Comparison of ENCODE assay signal across 9 mouse cellular contexts in genomic region chr10:99108431-99108982, GRCm38 (mm10). TPM values are rescaled to one million over a fixed set of nuclear protein-coding genes. Genes with fewer than 3 reads are reported as not detected.
DNase-seq lines count a peak whose midpoint lies in the region; ATAC-seq and TF ChIP-seq lines count a peak whose summit lies in the region.
"Had no signal": no experiment of that assay in that cellular context is flagged by ENCODE, and none has a peak within 500 bp of the region (broad histone marks: within the 10 kb centered on the region; RNA-seq: fewer than 3 reads in every experiment).

No protein-coding gene starts in this region.

- peak overlapping the region; percentile 85 for H3K4me3 ChIP-seq in testis, adult 2 months (ENCODE audit: control insufficient read depth, low read depth, low read length)
- H3K4me3 ChIP-seq in limb, embryonic 14.5 days (replicated peaks; ENCODE audit: low read length), result peak overlapping the region; percentile 94
- H3K4me3 ChIP-seq in stomach, postnatal 0 days (ENCODE audit: low read depth, low read length), result peak overlapping the region; percentile 93

- H3K27ac ChIP-seq in testis, adult 2 months (ENCODE audit: control insufficient read depth, insufficient read depth, low read depth, low read length), result peak overlapping the region; percentile 52
- H3K27ac ChIP-seq in limb, embryonic 14.5 days (replicated peaks; ENCODE audit: low read depth, low read length), result 0 out of 2 replicates have a peak overlapping the region, but pooled peaks have one; percentile 39
- H3K27ac ChIP-seq in stomach, postnatal 0 days (replicated peaks), result peak overlapping the region; percentile 90

- TF ChIP-seq EP300 in stomach, postnatal 0 days (optimal IDR thresholded peaks at IDR 0.05), result no peak

- no peaks in the 10 kb centered on the region for H3K36me3 ChIP-seq in testis, adult 2 months (ENCODE audit: control insufficient read depth, insufficient read depth, low read length)
- H3K36me3 ChIP-seq in limb, embryonic 14.5 days (ENCODE audit: control insufficient read depth, insufficient read depth, low read length), result peaks cover 11% of the 10 kb centered on the region; the same call in 1 of the 2 replicates
- no peaks in the 10 kb centered on the region; the same call in 1 of the 2 replicates for H3K36me3 ChIP-seq in stomach, postnatal 0 days (ENCODE audit: control insufficient read depth, insufficient read depth, low read length)

- H3K27me3 ChIP-seq in testis, adult 2 months (ENCODE audit: control insufficient read depth, insufficient read depth, low read length), result no peaks in the 10 kb centered on the region
- H3K27me3 ChIP-seq in limb, embryonic 14.5 days (ENCODE audit: control insufficient read depth, insufficient read depth, low read length), result no peaks in the 10 kb centered on the region
- H3K27me3 ChIP-seq in stomach, postnatal 0 days (ENCODE audit: control insufficient read depth, insufficient read depth, low read length), result no peaks in the 10 kb centered on the region

- no peak for ATAC-seq in CD4-positive, CD25-positive, alpha-beta regulatory T cell, adult 4 months
- ATAC-seq in limb, embryonic 14.5 days (ENCODE audit: low FRiP score, low read depth), result no peak
- ATAC-seq in stomach, postnatal 0 days (ENCODE audit: low FRiP score, low TSS enrichment), result peak; percentile 18; the same call in 1 of the 2 replicates

- H3K4me2 ChIP-seq in limb, embryonic 14.5 days (replicated peaks; ENCODE audit: low read depth, low read length, severe bottlenecking), result peak overlapping the region; percentile 71
- peak overlapping the region; percentile 70 for H3K4me2 ChIP-seq in stomach, postnatal 0 days (replicated peaks; ENCODE audit: low read depth)

- 29% methylated on average over 12 of the region's 12 CpGs for WGBS in limb, embryonic 14.5 days
- WGBS in stomach, postnatal 0 days, result 26% methylated on average over 12 of the region's 12 CpGs

- DNase-seq in CD4-positive, CD25-positive, alpha-beta regulatory T cell, adult 2 months (ENCODE audit: low read depth, low spot score), result peak; percentile 35
- DNase-seq in testis, postnatal 10 days (ENCODE audit: low spot score), result no peak
- DNase-seq in limb, embryonic 14.5 days (ENCODE audit: low spot score), result no peak
- DNase-seq in stomach, postnatal 0 days (ENCODE audit: low spot score), result peak; percentile 45
- DNase-seq in frontal cortex, adult 2 months (ENCODE audit: extremely low spot score in 1 of 2, low spot score in 1 of 2), result no peak
- no peak for DNase-seq in gastrocnemius, postnatal 14 days

- no peak for TF ChIP-seq CTCF in testis, adult 2 months (IDR thresholded peaks at IDR 0.05; ENCODE audit: control insufficient read depth, insufficient read depth, insufficient replicate concordance, low read depth, low read length)
- peak; percentile 60 for TF ChIP-seq CTCF in stomach, postnatal 0 days (IDR thresholded peaks at IDR 0.05; ENCODE audit: low read depth)

- no peaks in the 10 kb centered on the region for H3K9me3 ChIP-seq in limb, embryonic 14.5 days (ENCODE audit: control insufficient read depth, low read length)
- no peaks in the 10 kb centered on the region for H3K9me3 ChIP-seq in stomach, postnatal 0 days (ENCODE audit: control insufficient read depth, low read length)

- intact Hi-C loops in gastrocnemius, postnatal 14 days (cut with DNase I; ENCODE audit: low total_unique reads), result no loop called here

- no peak for TF ChIP-seq POLR2A in testis, adult 2 months (IDR thresholded peaks at IDR 0.05; ENCODE audit: control insufficient read depth, low read depth, low read length)
- no peak for TF ChIP-seq POLR2A in limb, embryonic 14.5 days (IDR thresholded peaks at IDR 0.05; ENCODE audit: borderline replicate concordance, extremely low read depth, insufficient read depth, insufficient read length)

- H3K9ac ChIP-seq in limb, embryonic 14.5 days (ENCODE audit: low read depth, low read length, severe bottlenecking), result peak overlapping the region; percentile 87
- peak overlapping the region; percentile 84 for H3K9ac ChIP-seq in stomach, postnatal 0 days (ENCODE audit: low read length)

- H3K4me1 ChIP-seq in testis, adult 2 months (ENCODE audit: control insufficient read depth, insufficient read depth, low read length), result peaks cover 20% of the 10 kb centered on the region
- peaks cover 7% of the 10 kb centered on the region; the same call in 1 of the 2 replicates for H3K4me1 ChIP-seq in limb, embryonic 14.5 days (ENCODE audit: control insufficient read depth, insufficient read depth, low read length)
- 0 out of 2 replicates have a peak, but pooled peaks cover 3% of the 10 kb centered on the region for H3K4me1 ChIP-seq in stomach, postnatal 0 days (replicated peaks; ENCODE audit: control insufficient read depth, insufficient read depth)

RNA-seq across cellular contexts. Expression of gene Galnt4, which starts 0.5 kb away (rescaled TPM):
- 1 to 10 TPM; 2.8 to 3.3 TPM for polyA plus RNA-seq in CD4-positive, CD25-positive, alpha-beta regulatory T cell, adult 4 months (2017; shearing (Covaris generic))
- polyA plus RNA-seq in testis, adult 2 months (2012; rRNA removed), result 0.61 and 0.67 TPM in 2 replicates
- 3.5 and 4.3 TPM in 2 replicates for polyA plus RNA-seq in limb, embryonic 14.5 days (2012; rRNA removed)
- 13.0 and 13.8 TPM in 2 replicates for polyA plus RNA-seq in limb, embryonic 14.5 days (2014; fragmentation: Nextera tagmentation; extraction: Ambion mirVana)
- 34.0 and 34.9 TPM in 2 replicates for polyA plus RNA-seq in stomach, postnatal 0 days (2015; fragmentation: Nextera tagmentation; extraction: Ambion mirVana)
- polyA plus RNA-seq in frontal cortex, adult 2 months (2012; rRNA removed), result 1.3 TPM in 2 replicates
- 1 to 10 TPM; 3.0 to 3.5 TPM for total RNA-seq in gastrocnemius, postnatal 14 days (2021)

RNA-seq across cellular contexts. Expression of gene Poc1b, which starts 1.7 kb away (rescaled TPM):
- polyA plus RNA-seq in CD4-positive, CD25-positive, alpha-beta regulatory T cell, adult 4 months (2017; shearing (Covaris generic)), result 10 to 100 TPM; 10.0 TPM
- 73.4 and 78.4 TPM in 2 replicates for polyA plus RNA-seq in testis, adult 2 months (2012; rRNA removed)
- polyA plus RNA-seq in limb, embryonic 14.5 days (2012; rRNA removed), result 23.1 and 25.3 TPM in 2 replicates
- 23.4 and 27.9 TPM in 2 replicates for polyA plus RNA-seq in limb, embryonic 14.5 days (2014; fragmentation: Nextera tagmentation; extraction: Ambion mirVana)
- polyA plus RNA-seq in stomach, postnatal 0 days (2015; fragmentation: Nextera tagmentation; extraction: Ambion mirVana), result 6.7 and 9.4 TPM in 2 replicates
- polyA plus RNA-seq in frontal cortex, adult 2 months (2012; rRNA removed), result 7.9 and 9.3 TPM in 2 replicates
- total RNA-seq in gastrocnemius, postnatal 14 days (2021), result 1 to 10 TPM; 3.2 to 4.8 TPM

RNA-seq across cellular contexts. Expression of gene Phxr2, which starts 17.6 kb away (rescaled TPM):
- under 1 TPM in 1 of 2 experiments, not detected in 1; 0.47 TPM for polyA plus RNA-seq in CD4-positive, CD25-positive, alpha-beta regulatory T cell, adult 4 months (2017; shearing (Covaris generic))
- not detected in 2 replicates for polyA plus RNA-seq in testis, adult 2 months (2012; rRNA removed)
- not detected in 2 replicates for polyA plus RNA-seq in limb, embryonic 14.5 days (2012; rRNA removed)
- polyA plus RNA-seq in limb, embryonic 14.5 days (2014; fragmentation: Nextera tagmentation; extraction: Ambion mirVana), result not detected in 2 replicates
- not detected in 2 replicates for polyA plus RNA-seq in stomach, postnatal 0 days (2015; fragmentation: Nextera tagmentation; extraction: Ambion mirVana)
- polyA plus RNA-seq in frontal cortex, adult 2 months (2012; rRNA removed), result not detected in 2 replicates
- total RNA-seq in gastrocnemius, postnatal 14 days (2021), result not detected
- total RNA-seq: hematopoietic stem cell, adult 5-6 weeks had no signal

Comparison
In these comparisons a context has a peak if more than half of its experiments do, and no peak if none do; other contexts are left out.
1. DNase-seq: peak in CD4-positive, CD25-positive, alpha-beta regulatory T cell, adult 2 months (single experiment) and stomach, postnatal 0 days (single experiment); none in testis, postnatal 10 days (single experiment), limb, embryonic 14.5 days (single experiment), frontal cortex, adult 2 months (0 of 2) and gastrocnemius, postnatal 14 days (single experiment).
2. H3K27ac ChIP-seq: peak in every context shown above with its lines; median percentile 90 in stomach, postnatal 0 days; 52 in testis, adult 2 months; 39 in limb, embryonic 14.5 days.
3. Peak in every context shown above with its lines, with median percentiles within 50 percentile points of each other: H3K4me3 ChIP-seq.